Mouse (Mus musculus) liver, postnatal 0 days (tissue): ENCODE results near the gene Olfr310.

Source experiments
- CTCF ChIP-seq: sonication (generic); IDR thresholded peaks from 2 replicates; pipeline ENCODE4 v1.5.1; 2016; ENCODE audit warnings: antibody characterized with exemption, low read depth
- EP300 ChIP-seq: IDR thresholded peaks from 2 replicates; pipeline ENCODE4 v1.6.1; 2016; ENCODE audit warnings: antibody characterized with exemption, low read depth, mild to moderate bottlenecking

DNA sequence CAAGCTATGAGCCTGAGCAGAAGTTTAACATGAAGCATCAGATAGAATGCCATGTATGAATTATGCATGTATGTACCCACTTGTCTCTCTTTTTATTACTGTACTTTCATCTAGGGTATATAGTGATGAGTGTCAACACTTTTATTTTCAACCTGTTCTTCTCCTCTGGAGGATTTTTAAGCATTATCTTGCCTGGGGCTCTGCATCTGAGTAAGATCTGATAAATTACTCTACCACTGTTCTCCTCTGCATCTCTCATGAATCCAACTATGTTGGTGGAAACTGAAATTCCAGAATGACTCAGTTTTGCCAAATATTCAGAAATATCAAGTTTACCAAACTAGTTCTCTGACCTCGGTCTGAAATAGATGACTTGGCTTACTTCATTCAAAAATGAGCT, 30.8 kb downstream of the Olfr310 start, which contains the start of gene Vmn2r76:
- TF ChIP-seq EP300: no peak
- TF ChIP-seq CTCF: no peak
